Mouse (Mus musculus) erythroblast, adult 5-6 weeks (primary cell): ENCODE measurements around the gene Gm42878. TPM values are rescaled to one million over a fixed set of nuclear protein-coding genes. Genes with fewer than 3 reads are reported as not detected.

ENCODE experiments used
- ATAC-seq: replicated peaks from 2 replicates; pipeline ENCODE4 v1.8.0; 2016; ENCODE audit warnings: moderate number of reproducible peaks, mild to moderate bottlenecking, moderate TSS enrichment, inconsistent platforms; ENCODE audit not compliant: poor library complexity, low FRiP score, severe bottlenecking
- total RNA-seq, 2 experiments: library from RNA; stranded (forward) in 1 of 2; stranded (reverse) in 1 of 2; fragments of 150-400 nt in 1 of 2; fragments of 200-764, 138-1000 nt in 1 of 2; gene quantifications; 2 replicates each; pipeline versions ENCODE4 v1.2.3 to v1.2.4; 2015 to 2017; ENCODE audit warnings: low replicate concordance in 2 of 2

The Gm42878 gene
- total RNA-seq, 2 experiments from 2014 or later, result 0.60 TPM; not detected in 1

DNA sequence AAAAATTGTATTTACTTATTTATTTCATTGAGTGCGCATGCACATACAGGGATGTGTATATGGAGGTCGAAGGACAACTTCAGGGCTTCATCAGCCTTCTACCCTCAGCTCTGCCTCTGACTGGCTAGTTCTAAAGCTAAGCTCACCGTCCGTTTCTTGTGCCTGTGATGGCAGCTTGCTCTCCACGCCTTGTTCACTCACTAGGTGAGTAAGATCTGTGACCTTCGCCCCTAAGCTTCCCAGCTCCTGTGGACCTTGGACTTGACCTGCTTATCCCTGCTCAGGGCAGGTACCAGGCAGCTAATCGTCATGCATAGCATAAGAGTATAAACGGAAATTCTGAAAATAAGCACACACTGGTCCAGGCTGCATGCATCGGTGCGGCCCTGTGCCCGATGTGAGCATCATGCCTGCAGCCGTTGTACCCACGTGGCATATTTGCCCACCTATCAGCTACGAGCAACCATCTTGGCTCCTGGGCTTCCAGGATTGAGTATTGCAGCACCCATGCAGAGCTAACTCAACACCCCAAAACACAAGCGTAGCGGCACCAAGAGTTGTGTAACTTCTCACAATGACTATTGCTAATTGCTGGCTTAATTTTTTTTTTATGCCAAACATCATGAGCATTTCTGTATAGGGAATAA, 20.9 kb upstream of the Gm42878 start:
- no peak for ATAC-seq

DNA sequence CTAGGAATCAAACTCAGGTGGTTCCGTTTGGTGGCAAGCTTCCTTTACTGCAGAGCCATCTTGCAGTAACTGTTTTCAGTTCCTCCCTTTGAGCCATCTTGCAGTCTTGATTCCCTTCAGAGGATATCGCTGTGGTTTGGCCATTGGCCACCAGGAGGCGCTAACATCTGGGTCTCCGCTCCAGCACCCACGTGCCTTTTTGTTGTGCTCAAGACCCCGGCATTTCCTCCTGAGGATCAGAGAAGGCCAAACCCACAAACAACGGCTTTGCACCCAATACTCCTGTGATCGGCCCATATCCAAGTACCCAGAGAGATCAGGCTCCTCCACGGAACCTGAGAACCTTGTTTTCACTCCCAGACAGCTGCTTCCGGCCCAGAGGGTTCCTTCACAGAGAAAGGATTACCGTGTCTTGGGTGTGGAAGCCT, 19.2 kb upstream of the Gm42878 start:
- peak; percentile 74 for ATAC-seq

DNA sequence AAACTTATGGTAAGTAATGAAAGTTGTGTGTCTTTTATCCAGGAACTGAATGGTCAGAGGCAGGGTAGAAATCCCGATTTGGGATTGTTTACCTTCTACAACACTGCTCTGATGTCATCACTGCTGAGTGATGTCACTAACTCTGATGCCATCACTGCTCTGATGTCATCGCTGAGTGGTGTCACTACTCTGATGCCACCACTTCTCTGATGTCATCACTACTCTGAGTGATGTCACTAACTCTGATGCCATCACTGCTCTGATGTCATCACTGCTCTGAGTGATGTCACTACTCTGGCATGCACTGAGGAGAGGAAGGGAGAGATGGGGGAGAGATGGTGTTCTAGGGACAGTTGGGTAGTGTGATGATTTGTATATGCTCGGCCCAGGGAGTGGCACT, 17.2 kb upstream of the Gm42878 start:
- ATAC-seq, result no peak

DNA sequence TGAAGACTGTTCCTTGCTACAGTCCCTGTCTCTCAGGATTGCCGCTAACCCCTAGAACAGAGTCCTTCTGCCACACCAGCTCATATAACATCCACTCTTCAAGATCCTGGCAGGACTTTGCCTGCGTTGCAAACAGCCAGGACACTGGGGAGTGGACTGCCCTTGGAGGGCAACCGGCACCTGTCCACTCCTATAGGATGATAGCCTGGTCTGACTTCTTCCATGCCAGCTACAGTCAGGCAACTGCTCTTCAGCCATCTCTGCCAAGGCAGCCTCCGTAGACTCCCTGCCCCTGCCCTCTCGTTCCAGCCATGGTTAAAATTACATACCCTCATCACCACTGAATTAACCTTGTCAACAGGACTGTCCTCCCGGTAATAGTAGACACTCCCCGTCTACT, 3.9 kb upstream of the Gm42878 start:
- ATAC-seq, result no peak

DNA sequence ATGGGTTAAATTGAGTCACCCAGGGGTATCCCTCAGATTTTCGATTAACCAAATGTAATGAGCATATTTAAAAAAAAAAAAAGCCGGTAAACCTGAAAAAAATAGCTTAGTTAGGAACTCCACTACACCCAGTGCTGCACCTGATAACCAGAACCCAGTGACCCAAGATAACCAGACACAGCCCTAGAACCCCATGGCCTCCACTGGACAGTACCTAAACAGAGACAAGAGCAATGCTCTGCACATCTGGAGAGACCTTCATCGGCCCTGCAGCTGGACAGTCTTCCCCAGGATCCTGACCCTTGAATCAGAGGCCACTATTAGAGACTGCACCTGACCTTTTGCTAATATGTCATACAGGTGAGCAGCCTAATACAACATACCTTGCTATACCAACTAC, 1.8 kb upstream of the Gm42878 start:
- ATAC-seq, result no peak

DNA sequence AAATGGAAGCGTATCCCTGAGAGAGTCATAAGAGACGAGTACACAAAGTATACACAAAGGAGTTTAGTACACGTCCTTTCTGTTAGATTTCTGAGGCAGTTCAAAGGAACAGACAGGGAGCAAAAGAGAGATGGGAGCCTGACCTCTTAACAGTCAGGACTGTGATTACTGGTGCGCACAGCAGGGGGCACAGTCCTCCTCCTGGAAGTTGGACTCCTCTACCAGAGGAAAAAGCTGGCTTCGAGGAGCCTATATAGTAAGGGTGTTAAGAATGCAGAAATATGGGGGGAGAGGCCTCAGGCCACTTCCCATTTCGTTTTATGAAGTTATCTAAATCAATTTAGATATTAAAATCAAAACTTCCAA, 1.2 kb upstream of the Gm42878 start:
- ATAC-seq, result peak; percentile 63

DNA sequence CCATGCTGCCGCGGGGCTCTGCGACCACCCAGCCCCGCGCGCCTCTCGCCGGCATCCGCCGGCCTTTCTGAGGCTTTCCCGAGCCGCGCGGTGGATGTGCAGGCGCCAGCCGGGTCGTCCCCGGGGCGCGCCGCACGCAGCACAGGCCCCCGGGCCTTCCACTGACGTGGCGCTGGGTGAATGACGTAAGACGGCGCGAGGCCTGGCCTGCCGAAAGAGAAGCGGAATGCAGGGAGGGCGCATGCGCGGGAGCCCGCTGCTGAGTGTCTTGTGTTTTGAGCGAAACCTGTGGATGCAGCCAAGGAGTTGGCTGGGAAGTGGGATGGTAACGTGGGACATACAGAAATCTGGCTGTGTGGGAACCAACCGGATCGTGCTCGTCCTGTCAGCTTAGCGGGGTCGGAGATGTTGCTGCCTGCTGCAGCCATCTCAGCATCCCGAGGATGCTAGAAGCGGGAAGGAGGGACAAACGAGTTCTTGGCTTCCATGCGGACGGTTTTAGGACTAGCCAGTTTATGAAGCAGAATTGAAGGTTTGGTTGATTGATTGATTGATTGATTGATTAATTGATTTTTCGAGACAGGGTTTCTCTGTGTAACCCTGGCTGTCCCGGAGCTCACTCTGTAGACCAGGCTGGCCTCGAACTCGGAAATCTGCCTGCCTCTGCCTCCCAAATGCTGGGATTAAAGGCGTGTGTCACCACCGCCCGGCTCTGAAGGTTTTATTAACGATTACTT, 679 bp upstream of the Gm42878 start, which contains the start of gene Mapkapk5:
TSS of gene Mapkapk5 (minus strand) at position 113 of the 737 bp plus-strand sequence.
- ATAC-seq, result peak; percentile 94

DNA sequence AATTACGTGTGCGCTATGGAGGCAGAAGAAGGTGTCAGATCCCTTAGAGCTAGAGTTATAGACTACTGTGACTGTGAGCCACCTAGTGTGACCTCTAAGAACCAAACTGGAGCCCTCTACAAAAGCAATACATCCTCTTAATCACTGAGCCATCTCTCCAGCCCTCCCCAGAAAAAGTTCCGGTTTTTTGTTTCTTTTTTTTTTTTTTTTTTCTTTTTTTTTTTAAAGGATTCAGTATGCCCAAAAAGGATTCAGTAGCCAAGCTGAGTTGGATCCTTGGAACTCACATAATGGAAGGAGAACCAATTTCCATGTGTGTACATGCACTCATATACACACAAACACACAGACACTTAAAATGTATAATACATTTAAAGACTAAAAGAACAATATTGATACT, 1.9 kb downstream of the Gm42878 start:
- ATAC-seq, result no peak

DNA sequence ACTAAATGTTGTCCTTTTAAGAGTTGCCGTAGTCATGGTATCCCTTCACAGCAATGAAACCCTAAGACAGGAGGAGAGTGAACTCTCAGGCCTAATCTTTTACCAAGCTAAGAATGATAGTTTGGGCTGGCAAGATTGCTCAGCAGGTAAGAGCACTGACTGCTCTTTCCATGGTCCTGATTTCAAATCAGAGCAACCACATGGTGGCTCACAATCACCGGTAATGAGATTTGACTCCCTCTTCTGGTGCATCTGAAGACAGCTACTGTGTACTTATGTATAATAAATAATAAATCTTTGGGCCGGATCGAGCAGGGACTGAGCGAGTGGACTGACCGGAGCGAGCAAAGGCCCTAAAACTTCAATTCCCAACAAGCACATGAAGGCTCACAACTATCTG, 4.0 kb downstream of the Gm42878 start:
- ATAC-seq, result no peak

DNA sequence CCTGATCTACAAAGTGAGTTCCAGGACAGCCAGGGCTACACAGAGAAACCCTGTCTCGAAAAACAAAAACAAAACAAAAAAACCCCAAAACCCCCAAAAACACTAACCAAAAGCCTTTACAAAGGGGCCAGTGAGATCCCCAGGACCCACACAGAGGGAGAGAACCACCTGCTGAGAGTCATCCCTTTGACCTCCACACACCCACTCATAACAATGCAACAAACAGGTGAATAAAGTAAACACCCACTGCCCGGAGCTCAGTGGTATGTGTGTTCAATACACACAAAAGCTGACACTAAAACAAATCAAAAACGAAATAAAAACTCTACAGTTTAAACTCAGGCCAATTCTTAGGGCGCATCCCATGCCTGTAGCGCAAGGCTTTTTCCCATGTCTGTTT, 5.2 kb downstream of the Gm42878 start:
- ATAC-seq, result no peak

DNA sequence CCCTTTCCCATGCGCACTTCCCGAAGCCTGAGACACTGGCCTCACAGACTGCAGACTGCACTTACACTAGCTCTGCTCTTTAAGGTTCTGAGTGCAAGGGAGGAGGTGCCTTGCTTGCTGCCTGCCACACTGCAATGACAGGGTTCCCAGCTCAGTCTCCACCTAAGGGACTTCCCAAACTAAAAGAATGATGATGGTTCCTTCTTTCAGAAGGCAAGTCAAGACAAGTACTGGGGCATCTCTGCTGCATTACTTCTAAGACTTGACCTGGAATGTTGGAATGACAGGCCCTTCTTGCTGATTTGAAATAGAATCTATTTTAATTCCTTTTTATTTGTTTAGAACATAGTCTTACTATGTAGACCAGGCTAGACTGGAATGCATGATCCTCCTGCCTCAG, 7.7 kb downstream of the Gm42878 start:
- no peak for ATAC-seq

DNA sequence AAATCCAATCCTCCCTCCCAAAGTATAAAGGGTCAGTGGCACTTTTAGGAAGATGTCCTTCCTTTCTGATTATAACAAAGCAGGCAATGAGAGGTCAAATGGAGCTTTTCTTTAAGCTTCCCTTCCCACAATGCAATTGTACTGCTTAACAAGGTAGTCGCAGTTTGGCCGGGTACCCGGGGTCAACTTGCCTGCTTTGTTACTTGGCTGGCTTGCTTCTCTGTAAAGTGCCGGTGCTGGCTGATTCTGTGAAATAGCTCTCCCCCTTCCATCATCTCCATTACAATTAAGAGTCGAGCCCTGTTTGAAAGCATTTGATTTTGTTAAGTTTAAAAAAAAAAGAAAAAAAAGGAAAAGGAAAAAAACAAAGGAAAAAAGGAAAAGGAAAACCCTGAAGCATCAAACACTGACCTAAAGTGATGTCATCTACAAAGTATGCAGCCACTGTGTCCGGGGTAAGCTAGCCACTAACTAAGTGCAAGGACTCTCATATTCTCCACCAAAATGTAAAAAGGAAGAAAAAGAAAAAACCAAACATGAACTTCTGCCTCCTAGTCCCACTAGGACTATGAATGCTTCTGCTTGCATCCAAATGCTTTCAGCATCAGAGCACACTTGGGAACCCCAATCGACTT, 8.2 kb downstream of the Gm42878 start:
- ATAC-seq, result no peak

DNA sequence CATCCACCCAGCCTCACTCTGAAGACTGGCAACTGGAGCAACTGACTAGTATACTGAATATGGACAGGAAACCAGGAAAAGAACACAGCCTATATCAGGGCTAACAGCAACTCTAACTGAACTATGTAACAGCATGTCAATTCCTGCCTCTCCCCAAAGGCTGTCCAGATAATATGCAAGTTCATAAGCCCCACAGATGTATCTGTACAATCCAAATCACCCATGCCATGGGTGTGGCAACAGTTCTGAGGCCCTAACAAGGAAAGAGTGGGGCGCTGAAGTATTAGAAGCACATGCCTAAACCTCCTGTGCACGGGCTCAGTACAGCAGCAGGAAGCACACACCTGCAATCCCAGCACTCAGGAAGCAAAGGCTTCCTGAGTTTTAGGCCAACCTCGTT, 10.2 kb downstream of the Gm42878 start:
- no peak for ATAC-seq

DNA sequence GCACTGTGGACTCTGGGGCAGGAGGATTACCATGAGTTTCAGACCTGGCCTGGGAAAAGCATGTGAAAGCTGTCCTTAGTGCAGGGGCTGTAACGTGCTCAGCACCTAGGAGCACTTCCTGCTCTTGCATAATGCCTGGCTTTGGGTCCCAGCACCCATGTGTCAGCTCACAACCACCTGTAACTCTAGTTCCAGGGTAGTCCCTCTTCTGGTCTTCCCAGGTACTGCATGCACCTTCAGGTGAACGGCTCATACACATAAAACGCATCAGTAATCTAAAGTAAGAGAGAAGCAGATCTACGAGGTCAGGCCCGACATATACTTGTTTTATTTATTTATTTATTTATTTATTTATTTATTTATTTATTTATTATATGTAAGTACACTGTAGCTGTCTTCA, 10.8 kb downstream of the Gm42878 start:
- peak; percentile 54 for ATAC-seq

DNA sequence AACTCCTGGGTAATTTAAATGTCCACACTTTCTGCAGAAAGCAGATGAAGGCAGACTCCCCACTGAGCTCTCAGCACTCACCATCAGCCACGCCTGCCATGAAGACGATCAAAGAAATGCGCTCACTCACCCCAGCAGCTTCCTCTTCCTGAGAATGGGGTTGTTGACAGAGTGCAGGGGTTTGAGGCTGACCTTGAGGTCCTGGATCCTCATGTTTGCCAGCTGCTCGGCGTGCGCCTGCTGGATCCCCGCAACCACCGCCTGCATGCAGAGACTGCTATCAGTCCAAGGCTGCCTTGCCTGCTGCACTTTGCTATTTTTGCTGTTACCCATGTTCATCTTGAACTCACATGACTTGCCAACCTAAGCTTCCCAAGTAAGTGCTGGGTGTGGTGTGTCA, 18.3 kb downstream of the Gm42878 start:
- ATAC-seq, result no peak

DNA sequence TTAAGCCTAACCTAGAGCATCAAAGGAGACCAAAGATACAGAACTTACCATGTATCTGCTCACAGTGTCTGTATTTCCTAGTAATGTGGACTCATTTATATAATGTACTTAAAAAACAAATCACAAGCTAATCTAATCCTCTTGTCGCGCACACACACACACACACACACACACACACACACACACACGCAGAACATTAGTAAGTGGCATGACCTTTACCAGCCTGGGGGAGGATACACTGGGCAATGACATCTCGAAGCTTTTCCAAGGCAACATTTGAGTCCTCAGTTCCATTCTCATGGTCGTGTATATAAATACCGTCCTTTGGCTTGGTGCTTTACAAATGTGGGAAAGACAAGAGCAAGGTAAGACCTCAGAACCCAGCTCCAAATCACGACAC, 18.8 kb downstream of the Gm42878 start:
- no peak for ATAC-seq

DNA sequence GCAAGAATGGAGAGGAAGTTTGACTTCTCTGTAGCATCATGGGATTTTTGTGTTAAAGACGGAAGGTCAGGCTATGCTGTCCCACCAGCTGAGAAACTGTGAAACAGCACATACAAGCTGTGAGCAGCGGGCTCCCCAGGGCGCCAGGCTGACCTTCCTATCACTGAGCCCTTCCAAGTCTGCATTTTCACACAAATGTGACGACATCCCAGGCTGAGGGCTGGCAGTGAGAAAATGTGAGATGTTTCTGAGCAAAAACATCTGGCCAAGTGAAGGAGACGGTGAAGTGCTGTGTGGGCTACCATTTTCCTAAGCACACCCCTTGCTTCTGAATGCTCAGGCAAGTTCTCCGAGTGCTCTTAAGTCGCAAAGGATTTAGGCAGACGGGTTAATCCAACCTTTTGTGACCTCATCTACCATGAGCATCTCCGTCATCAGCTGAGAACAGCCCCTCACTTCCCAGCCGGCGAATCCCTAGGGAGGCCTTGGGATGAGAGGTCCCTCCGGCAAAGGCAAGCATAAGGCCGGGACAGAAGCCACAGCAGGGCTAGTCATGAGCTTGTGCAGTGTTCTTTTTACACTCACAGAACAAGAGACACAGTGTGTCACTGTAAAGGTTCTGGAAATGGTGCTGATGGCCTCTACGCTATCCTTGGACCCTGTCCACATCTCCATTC, 19.4 kb downstream of the Gm42878 start:
- ATAC-seq, result no peak

DNA sequence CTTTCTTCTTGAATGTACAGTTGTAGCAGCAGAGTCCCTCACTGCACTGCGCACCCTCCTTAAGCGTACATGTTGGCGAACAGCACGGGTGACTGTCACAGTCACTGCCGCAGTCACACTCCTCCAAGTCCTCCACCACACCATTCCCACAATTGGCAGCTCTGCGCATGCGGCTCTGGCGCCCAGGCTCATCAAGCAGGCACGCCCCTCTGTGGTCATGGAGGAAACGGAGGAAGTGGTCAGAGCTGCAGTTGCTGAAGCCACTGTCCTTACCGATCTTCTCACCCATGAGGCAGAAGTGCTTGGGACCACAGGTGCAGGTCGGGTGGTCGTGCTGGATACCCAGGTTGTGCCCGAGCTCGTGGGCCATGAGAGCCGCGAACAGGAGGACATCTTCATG, 25.5 kb downstream of the Gm42878 start:
- peak; percentile 39; the same call in 1 of the 2 replicates for ATAC-seq

DNA sequence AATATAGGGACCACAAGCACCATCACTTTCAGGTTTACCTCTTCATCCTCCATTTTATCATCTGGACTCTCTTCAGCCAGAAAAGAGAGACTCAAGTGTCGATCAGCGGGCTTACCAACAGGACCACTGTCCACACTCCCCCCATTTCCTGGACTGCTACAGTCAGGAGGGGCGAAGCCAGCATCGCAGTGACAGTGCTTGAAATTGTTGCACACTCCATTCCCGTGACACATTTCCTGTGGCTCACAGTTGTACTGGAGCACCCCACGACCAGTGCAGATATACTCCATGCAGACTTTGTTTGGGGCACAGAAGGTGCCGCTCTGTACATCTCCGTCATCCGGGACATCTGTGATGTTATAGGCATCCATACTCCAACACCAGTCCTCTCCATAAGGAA, 26.3 kb downstream of the Gm42878 start:
- ATAC-seq, result no peak

DNA sequence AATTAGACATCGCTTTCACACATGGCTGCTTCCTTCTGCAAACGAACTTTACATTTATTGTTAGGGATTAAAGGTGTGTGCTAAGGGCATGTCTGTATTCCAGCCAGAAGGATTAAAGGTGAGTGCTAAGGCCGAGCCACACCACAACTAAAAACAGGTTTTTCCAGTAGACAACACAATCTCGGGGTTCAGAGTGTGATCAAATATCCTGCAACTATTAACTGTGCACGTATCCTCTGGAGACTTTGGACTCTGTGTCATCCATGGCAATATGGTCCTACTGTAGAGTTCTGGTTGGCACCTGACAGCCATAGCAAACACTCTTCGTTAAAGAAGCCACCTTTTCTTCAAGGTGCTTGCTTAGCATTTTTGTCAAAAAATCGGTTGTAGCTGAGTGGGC, 35.3 kb downstream of the Gm42878 start:
- ATAC-seq, result no peak

DNA sequence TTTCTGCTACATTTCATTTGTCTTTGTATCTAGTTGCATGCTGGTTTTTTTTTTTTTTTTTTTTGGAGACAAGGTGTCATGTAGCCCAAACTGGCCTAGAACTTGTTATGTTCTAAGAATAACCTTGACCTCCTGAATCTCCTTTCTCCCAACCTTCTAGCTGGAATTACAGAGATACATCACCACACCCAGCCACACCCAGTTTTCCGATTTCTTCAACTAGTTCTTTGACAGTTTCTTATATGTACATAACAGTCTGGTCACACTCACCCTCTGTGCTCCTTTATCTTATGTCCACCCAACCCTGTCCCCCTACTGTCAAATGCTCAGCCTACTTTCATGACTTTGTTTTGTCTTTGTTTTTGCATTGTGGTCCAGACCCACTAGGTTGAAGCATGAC, 38.4 kb downstream of the Gm42878 start:
- no peak for ATAC-seq
